Mouse (Mus musculus): ENCODE results near the gene Tshz2. TPM values are rescaled to one million over a fixed set of nuclear protein-coding genes. Genes with fewer than 3 reads are reported as not detected.

Gene Tshz2
- polyA plus RNA-seq, 1 experiment from 2014 or later = 20.1 TPM

- H3K27ac ChIP-seq (ENCODE audit: low read length) = no peak overlapping the region
- H3K9me3 ChIP-seq (ENCODE audit: control insufficient read depth, low read depth, low read length) = no peaks in the 10 kb centered on the region
- H3K9ac ChIP-seq (replicated peaks; ENCODE audit: low read depth, low read length) = no peak overlapping the region
- WGBS = 64% methylated on average over 11 of the region's 11 CpGs
- no peak overlapping the region for H3K4me2 ChIP-seq (replicated peaks; ENCODE audit: low read depth, low read length)
- H3K4me3 ChIP-seq (ENCODE audit: low read depth, low read length) = no peak overlapping the region
- no peak for ATAC-seq (ENCODE audit: insufficient number of reproducible peaks, insufficient read depth, low FRiP score, low read depth)
- H3K36me3 ChIP-seq (ENCODE audit: control insufficient read depth, insufficient read depth, low read length) = no peaks in the 10 kb centered on the region
- no peaks in the 10 kb centered on the region for H3K27me3 ChIP-seq (ENCODE audit: control insufficient read depth, insufficient read depth, low read length)
- H3K4me1 ChIP-seq (ENCODE audit: control insufficient read depth, insufficient read depth, low read length) = peaks cover 8% of the 10 kb centered on the region; the same call in 1 of the 2 replicates
Observed at GRCm38 (mm10) chr2:170036791-170037241, 404.0 kb downstream of the Tshz2 start.

GRCm38 (mm10) chr2:170037346-170037745, 404.5 kb downstream of the Tshz2 start:
- no peak overlapping the region for H3K4me2 ChIP-seq (replicated peaks; ENCODE audit: low read depth, low read length)
- H3K9ac ChIP-seq (replicated peaks; ENCODE audit: low read depth, low read length) = no peak overlapping the region
- peaks cover 8% of the 10 kb centered on the region; the same call in 1 of the 2 replicates for H3K4me1 ChIP-seq (ENCODE audit: control insufficient read depth, insufficient read depth, low read length)
- H3K36me3 ChIP-seq (ENCODE audit: control insufficient read depth, insufficient read depth, low read length) = no peaks in the 10 kb centered on the region
- WGBS = 74% methylated on average over 13 of the region's 13 CpGs
- no peaks in the 10 kb centered on the region for H3K9me3 ChIP-seq (ENCODE audit: control insufficient read depth, low read depth, low read length)
- no peak overlapping the region for H3K4me3 ChIP-seq (ENCODE audit: low read depth, low read length)
- H3K27me3 ChIP-seq (ENCODE audit: control insufficient read depth, insufficient read depth, low read length) = no peaks in the 10 kb centered on the region
- no peak for ATAC-seq (ENCODE audit: insufficient number of reproducible peaks, insufficient read depth, low FRiP score, low read depth)
- H3K27ac ChIP-seq (ENCODE audit: low read length) = no peak overlapping the region

GRCm38 (mm10) chr2:170039772-170040171, 407.0 kb downstream of the Tshz2 start:
- no peak overlapping the region for H3K4me2 ChIP-seq (replicated peaks; ENCODE audit: low read depth, low read length)
- no peak overlapping the region for H3K27ac ChIP-seq (ENCODE audit: low read length)
- H3K9me3 ChIP-seq (ENCODE audit: control insufficient read depth, low read depth, low read length) = no peaks in the 10 kb centered on the region
- no peak for ATAC-seq (ENCODE audit: insufficient number of reproducible peaks, insufficient read depth, low FRiP score, low read depth)
- H3K9ac ChIP-seq (replicated peaks; ENCODE audit: low read depth, low read length) = no peak overlapping the region
- no peaks in the 10 kb centered on the region for H3K27me3 ChIP-seq (ENCODE audit: control insufficient read depth, insufficient read depth, low read length)
- H3K36me3 ChIP-seq (ENCODE audit: control insufficient read depth, insufficient read depth, low read length) = no peaks in the 10 kb centered on the region
- WGBS = 68% methylated on average over 14 of the region's 14 CpGs
- no peak overlapping the region for H3K4me3 ChIP-seq (ENCODE audit: low read depth, low read length)
- peaks cover 4% of the 10 kb centered on the region; the same call in 1 of the 2 replicates for H3K4me1 ChIP-seq (ENCODE audit: control insufficient read depth, insufficient read depth, low read length)

GRCm38 (mm10) chr2:170041101-170041500, 408.3 kb downstream of the Tshz2 start:
- 25% methylated on average over 9 of the region's 9 CpGs for WGBS
- peaks cover 4% of the 10 kb centered on the region; the same call in 1 of the 2 replicates for H3K4me1 ChIP-seq (ENCODE audit: control insufficient read depth, insufficient read depth, low read length)
- no peaks in the 10 kb centered on the region for H3K27me3 ChIP-seq (ENCODE audit: control insufficient read depth, insufficient read depth, low read length)
- H3K4me3 ChIP-seq (ENCODE audit: low read depth, low read length) = no peak overlapping the region
- no peak overlapping the region for H3K4me2 ChIP-seq (replicated peaks; ENCODE audit: low read depth, low read length)
- no peaks in the 10 kb centered on the region for H3K36me3 ChIP-seq (ENCODE audit: control insufficient read depth, insufficient read depth, low read length)
- no peaks in the 10 kb centered on the region; the same call in 1 of the 2 replicates for H3K9me3 ChIP-seq (ENCODE audit: control insufficient read depth, low read depth, low read length)
- H3K27ac ChIP-seq (ENCODE audit: low read length) = peak overlapping the region; percentile 69
- H3K9ac ChIP-seq (replicated peaks; ENCODE audit: low read depth, low read length) = no peak overlapping the region
- ATAC-seq (ENCODE audit: insufficient number of reproducible peaks, insufficient read depth, low FRiP score, low read depth) = peak; percentile 53; the same call in 1 of the 2 replicates

DNA sequence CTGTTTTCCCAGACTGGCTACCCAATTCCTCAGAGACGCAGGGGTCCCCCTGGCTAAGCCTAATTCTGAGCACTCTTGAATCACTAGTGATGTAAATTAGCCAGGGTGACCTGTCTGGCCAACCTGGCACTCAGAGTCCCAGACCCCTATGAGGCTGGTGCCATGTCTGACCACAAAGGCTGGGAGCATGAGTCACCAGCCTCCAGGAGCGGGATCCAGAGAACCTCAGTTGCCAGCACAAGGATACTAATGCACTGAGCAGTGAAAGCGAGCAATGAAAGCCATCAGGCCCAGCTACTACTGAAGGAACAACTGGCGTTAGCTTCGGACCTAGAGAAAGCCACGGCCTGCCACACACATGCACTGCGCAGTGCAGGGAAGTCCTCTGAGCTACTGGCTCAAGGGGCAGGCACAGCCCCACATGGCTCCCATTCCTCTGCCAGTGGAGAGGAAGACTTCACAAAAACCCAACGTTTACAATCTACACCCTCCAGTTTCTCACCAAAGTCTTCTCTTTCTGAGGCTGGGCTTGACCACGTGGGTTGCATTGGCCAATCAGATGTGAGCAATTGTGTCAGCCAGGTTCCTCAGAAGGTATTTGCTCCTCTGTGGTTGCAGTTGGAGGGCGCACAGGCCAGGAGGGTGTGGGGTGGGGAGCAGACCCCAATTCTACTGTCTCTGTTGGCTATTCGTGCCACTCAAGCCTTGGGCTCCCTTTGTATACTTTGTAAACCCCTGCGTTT, 409.8 kb downstream of the Tshz2 start:
- no peak for ATAC-seq (ENCODE audit: insufficient number of reproducible peaks, insufficient read depth, low FRiP score, low read depth)
- H3K9ac ChIP-seq (replicated peaks; ENCODE audit: low read depth, low read length) = no peak overlapping the region
- WGBS = 77% methylated on average over 12 of the region's 12 CpGs

DNA sequence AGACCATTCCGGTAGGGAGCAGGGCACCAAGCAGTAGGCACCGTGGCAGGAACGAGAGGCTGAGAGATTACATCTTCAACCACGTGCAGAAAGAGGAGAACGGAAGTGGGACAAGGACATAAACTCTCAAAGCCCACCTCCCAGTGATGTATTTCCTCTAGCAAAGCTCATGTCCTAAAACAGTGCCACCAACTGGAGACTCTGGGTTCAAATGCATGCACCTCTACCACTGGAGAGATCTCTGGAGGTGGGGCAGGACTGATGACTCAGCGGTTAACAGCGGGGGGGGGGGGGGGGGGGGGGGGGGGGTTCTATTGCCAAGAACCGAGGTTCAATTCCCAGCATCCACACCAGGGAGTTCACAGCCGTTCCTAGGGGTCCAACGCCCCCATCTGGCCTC, 410.5 kb downstream of the Tshz2 start:
- no peaks in the 10 kb centered on the region; the same call in 1 of the 2 replicates for H3K9me3 ChIP-seq (ENCODE audit: control insufficient read depth, low read depth, low read length)
- H3K4me2 ChIP-seq (replicated peaks; ENCODE audit: low read depth, low read length) = no peak overlapping the region
- no peaks in the 10 kb centered on the region; the same call in 1 of the 2 replicates for H3K4me1 ChIP-seq (ENCODE audit: control insufficient read depth, insufficient read depth, low read length)
- no peaks in the 10 kb centered on the region for H3K36me3 ChIP-seq (ENCODE audit: control insufficient read depth, insufficient read depth, low read length)
- no peak overlapping the region for H3K27ac ChIP-seq (ENCODE audit: low read length)
- 78% methylated on average over 8 of the region's 10 CpGs for WGBS
- no peaks in the 10 kb centered on the region for H3K27me3 ChIP-seq (ENCODE audit: control insufficient read depth, insufficient read depth, low read length)
- no peak for ATAC-seq (ENCODE audit: insufficient number of reproducible peaks, insufficient read depth, low FRiP score, low read depth)
- H3K9ac ChIP-seq (replicated peaks; ENCODE audit: low read depth, low read length) = no peak overlapping the region
- H3K4me3 ChIP-seq (ENCODE audit: low read depth, low read length) = no peak overlapping the region

More for the DNA sequence above, 409.8 kb downstream of the Tshz2 start:
- H3K9me3 ChIP-seq (ENCODE audit: control insufficient read depth, low read depth, low read length) = no peaks in the 10 kb centered on the region; the same call in 1 of the 2 replicates
- no peaks in the 10 kb centered on the region for H3K27me3 ChIP-seq (ENCODE audit: control insufficient read depth, insufficient read depth, low read length)
- no peaks in the 10 kb centered on the region for H3K36me3 ChIP-seq (ENCODE audit: control insufficient read depth, insufficient read depth, low read length)
- no peak overlapping the region for H3K27ac ChIP-seq (ENCODE audit: low read length)
- no peak overlapping the region for H3K4me2 ChIP-seq (replicated peaks; ENCODE audit: low read depth, low read length)
- peaks cover under 1% of the 10 kb centered on the region; the same call in 1 of the 2 replicates for H3K4me1 ChIP-seq (ENCODE audit: control insufficient read depth, insufficient read depth, low read length)
- no peak overlapping the region for H3K4me3 ChIP-seq (ENCODE audit: low read depth, low read length)

- Histone ChIP-seq H3K9me3 (ENCODE audit: control insufficient read depth, low read depth, low read length) (no peaks in the 10 kb centered on the region; the same call in 1 of the 2 replicates), H3K4me2 (replicated peaks; ENCODE audit: low read depth, low read length) (no peak overlapping the region), H3K36me3 (ENCODE audit: control insufficient read depth, insufficient read depth, low read length) (no peaks in the 10 kb centered on the region), H3K4me3 (ENCODE audit: low read depth, low read length) (no peak overlapping the region), H3K4me1 (ENCODE audit: control insufficient read depth, insufficient read depth, low read length) (no peaks in the 10 kb centered on the region; the same call in 1 of the 2 replicates), H3K27me3 (ENCODE audit: control insufficient read depth, insufficient read depth, low read length) (no peaks in the 10 kb centered on the region), H3K9ac (replicated peaks; ENCODE audit: low read depth, low read length) (no peak overlapping the region), H3K27ac (ENCODE audit: low read length) (no peak overlapping the region)
- 84% methylated on average over 11 of the region's 11 CpGs for WGBS
- ATAC-seq (ENCODE audit: insufficient number of reproducible peaks, insufficient read depth, low FRiP score, low read depth) = no peak
Observed at GRCm38 (mm10) chr2:170045896-170046295, 413.1 kb downstream of the Tshz2 start.

- Histone ChIP-seq H3K36me3 (ENCODE audit: control insufficient read depth, insufficient read depth, low read length) (no peaks in the 10 kb centered on the region), H3K9ac (replicated peaks; ENCODE audit: low read depth, low read length) (no peak overlapping the region), H3K27ac (ENCODE audit: low read length) (no peak overlapping the region), H3K27me3 (ENCODE audit: control insufficient read depth, insufficient read depth, low read length) (no peaks in the 10 kb centered on the region), H3K4me3 (ENCODE audit: low read depth, low read length) (no peak overlapping the region), H3K4me1 (ENCODE audit: control insufficient read depth, insufficient read depth, low read length) (no peaks in the 10 kb centered on the region; the same call in 1 of the 2 replicates), H3K4me2 (replicated peaks; ENCODE audit: low read depth, low read length) (no peak overlapping the region), H3K9me3 (ENCODE audit: control insufficient read depth, low read depth, low read length) (no peaks in the 10 kb centered on the region; the same call in 1 of the 2 replicates)
- 82% methylated on average over 9 of the region's 9 CpGs for WGBS
- ATAC-seq (ENCODE audit: insufficient number of reproducible peaks, insufficient read depth, low FRiP score, low read depth) = no peak
Observed at GRCm38 (mm10) chr2:170046371-170047145, 413.7 kb downstream of the Tshz2 start.

All from stomach, embryonic 14.5 days (tissue).